Mouse (Mus musculus): ENCODE data around the gene Rev3l.
A peak's percentile ranks its signal among the peaks of the same experiment; 100 is the strongest.

Rev3l gene

DNA sequence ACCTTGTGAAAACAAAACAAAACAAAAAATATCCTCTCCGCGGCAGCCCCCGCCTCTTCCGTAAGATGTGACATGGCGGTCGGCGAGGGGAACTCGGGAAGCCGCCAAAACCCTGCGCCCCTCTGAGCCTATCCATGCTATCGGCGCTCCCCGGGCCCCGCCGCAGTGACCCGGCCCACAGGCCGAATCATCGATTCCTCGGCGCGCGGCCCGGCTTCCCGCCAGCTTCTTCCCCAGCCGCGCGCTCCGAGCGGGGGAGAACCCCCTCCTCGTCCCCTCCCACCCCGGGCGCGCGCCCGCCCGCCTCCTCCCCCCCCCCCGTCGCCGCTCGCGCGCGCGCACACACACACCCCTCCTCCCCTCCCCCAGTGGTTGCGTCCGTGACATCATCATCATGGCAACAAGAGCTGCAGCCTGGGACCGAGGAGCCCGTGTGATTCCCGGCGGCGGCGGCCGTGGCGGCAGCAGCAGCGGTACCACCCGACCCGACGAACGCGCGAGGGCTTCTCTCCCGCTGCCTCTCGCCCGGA, at the start of gene Rev3l:
Gene Rev3l, plus strand, starts transcription at position 383 of the 530 bp plus-strand sequence.
- peak; percentile 93 for DNase-seq

DNA sequence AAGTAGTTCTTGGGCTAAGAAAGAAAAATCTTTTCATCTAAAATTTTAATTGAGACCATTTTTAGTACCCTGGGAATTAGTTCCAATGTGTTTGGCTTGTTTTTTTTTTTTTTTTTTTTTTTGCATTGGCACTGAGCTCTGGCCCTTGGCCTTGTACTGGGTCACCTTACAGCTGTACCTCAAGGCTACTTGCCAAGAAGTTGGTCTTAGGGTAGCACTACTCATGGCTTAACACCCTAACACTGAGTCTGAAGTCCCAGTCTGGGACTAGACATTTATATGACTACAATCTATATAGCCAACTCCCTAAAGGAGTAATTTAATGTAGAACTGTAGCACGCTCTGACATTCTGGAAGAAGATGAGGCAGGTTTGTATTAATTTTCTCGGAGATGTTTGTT, 49.4 kb upstream of the Rev3l start:
- no peak for DNase-seq

DNA sequence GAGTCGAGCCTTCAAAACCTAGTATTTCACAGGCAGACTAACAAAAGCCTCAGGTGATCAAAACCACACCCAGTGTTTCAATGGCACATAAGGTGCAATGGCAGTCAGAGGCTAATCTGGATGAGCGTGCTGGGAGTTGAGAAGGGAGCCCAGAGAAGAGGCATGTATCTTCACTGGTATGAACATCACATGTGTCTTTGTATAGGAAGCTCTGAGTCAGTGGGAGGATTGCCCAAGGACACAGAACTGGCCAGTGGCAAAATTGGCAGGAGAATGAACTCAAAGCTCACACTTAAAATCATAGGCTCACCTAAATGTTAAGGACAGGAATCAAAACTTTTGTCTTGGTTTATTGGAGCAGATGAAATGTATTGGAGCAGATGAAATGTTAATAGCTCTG, 48.4 kb upstream of the Rev3l start:
- DNase-seq: no peak

DNA sequence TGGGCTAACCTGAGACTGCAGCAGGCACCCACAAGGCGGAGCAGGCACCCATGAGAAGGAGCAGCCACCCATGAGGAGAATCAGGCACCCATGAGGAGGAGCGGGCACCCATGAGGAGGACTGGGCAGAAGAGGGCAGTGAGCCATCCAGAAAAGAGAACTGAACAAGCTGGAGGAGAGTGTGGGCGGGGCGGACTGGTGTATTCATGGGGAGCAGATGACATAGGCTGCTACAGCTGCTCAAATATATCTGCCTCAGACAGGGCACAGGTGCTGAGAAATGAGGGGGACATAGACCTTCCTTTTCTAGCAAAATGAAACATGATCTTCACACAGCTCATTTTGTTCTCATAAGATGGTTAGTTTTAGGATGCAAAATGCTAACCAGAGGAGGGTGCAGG, 45.1 kb upstream of the Rev3l start:
- no peak for DNase-seq

DNA sequence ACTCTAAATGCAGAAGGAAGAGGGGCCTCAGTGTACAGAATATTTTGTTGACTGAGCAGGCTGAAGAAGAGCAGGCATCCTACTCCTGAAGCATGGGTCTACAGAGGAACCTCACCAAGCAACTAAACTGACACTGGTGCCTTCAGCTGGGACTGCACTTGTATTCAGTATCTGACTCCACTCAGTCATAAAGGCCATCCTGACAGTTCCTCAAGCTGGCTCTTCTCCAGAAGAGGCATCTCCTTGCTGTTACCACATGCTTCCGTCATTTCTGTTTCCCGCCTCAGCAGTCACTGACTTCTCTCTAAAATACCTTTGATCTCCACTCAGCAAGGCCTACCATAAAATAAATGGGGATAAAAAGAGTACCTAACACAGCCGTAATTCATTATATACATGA, 44.1 kb upstream of the Rev3l start:
- no peak for DNase-seq

DNA sequence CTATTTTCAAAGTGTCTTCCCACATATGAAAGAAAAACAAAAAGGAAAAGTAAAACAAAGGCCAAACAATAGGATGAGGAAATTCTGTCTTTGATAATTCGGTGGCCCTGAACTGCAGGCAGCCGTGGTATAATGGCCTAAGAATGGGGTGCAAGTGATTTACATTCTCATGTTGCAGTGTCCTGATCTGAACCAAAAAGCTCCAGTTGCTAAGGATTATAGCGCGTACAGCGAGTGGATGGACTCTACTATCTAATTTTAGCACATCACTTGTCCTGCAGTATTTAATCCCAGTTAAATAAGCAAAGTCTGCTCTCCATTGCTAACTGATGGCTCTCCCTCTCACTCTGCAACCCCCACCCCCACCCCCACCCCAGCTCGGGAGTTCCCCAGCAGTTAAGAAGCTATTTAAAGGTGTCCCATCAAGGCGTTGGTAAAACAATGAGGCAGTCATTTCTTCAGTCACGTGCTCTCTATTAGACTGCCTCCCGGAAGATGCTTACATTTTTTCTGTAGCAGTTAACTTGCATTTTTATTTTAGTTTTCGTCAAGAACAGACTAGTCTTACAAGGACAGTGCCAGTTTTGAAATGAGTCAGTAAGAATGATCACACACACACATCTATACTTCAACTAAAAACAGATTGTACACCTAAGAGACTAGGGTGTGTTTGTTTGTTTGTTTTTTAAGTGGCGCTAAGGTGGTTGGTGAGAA, 40.4 kb upstream of the Rev3l start:
- no peak for DNase-seq

DNA sequence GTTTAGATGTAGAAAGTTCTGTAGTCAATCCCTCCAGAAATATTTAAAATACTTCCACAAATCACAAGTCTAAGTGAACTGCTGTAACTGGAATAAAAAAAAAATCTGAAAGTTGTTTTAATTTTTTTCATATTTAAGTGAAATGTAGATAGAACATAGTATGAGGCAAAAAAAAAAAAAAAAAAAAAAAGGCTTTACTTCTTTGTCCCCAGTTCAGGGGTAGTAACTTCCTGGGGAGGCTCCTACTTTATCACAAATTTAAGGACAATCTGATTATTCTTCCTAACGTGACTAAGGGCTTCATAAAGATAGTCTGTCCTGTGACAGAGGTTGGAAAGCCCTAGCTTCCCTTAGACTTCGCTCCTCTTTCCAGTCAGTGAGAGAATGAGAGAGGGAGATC, 39.8 kb upstream of the Rev3l start:
- no peak for DNase-seq

DNA sequence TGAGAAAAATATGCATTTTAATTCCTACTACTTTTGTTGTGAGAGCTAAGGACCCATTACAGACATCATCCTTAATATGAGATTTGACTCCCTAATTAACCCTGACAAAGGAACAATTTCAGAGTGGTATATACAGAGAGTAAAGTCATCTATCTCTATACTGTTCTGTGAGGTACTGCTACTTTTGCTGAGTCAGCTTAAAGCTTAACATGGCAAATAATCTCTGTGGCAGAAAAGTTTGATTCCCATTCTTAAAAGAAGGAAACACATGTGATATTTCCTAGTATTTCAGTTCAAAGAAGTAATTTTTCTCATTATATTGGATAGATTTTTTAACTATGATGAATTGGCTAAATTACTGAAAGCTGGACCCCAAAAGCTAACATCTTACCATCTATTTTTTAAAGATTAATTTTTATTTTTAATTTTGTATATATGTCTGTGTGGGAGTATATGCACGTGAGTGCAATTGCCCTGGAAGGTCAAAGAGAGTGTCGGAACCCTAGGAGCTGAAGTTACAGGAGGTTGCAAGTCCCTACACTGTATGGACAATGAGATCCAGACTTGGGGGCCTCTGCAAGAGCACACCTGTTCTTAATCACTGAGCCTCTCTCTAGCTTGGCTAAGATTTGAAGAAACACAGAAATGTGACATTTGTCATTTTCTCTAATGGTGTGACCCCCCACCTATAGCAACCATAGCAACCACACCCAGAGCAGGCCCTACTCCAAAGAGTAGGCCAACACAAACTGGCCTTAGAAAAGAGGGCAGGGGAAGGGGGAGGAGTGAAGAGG, 24.0 kb upstream of the Rev3l start:
- DNase-seq: no peak

DNA sequence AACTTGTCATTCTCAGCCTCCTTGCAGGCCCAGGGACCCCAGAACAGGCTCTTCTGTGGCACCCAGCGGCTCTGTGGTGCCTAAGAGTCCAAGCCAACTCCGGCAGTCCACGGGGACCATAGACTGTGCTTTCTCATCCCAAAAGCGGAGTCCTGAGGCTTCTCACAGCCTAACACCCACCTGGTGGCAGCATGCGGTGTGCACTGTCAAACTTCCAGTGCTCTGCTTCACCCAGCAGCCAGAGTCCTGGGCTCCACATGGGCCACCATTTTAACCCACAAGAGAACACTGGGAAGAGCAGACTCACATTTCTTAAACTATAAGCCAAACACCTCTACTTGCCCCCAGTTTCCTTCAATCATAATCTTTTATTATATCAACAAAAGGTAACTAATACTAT, 15.0 kb upstream of the Rev3l start:
- DNase-seq: no peak

DNA sequence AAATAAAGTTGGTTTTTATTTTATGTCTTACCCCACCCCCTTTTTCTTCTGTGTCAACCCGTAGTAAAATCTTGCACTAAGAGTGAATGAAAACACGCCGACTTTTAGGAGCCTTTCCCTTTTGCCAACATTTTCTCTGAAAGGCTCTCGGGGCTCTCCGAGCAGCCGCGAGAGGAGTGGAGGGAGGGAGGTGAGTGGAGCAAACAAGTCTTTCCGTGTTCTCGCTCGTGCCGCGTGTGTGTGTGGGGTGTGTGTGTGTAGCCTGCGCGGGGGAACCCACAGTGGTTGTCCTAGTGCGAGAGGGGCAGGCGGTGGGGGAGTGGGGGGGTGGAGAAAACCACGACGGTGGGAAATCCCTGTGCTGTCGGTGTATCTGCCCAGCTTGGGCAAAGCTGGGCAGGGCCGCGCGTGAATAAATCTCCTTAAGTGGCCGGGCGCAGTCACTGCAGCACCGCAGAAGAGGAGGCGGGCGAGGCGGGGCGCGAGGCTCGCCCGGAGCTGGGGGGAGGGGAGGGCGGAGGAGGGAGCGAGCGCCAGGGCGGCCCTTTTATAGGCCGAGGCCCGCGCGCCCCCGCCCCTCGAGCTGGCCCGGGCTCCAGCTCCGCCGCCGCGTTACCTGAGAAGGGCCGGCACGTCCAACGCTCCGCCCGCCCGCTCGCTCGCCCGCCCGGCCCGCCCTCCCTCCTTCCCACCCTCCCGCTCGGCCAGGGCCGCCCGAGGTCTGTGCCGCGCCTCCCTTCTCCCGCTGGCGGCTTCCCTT, 762 bp upstream of the Rev3l start:
- peak; percentile 96 for DNase-seq

DNA sequence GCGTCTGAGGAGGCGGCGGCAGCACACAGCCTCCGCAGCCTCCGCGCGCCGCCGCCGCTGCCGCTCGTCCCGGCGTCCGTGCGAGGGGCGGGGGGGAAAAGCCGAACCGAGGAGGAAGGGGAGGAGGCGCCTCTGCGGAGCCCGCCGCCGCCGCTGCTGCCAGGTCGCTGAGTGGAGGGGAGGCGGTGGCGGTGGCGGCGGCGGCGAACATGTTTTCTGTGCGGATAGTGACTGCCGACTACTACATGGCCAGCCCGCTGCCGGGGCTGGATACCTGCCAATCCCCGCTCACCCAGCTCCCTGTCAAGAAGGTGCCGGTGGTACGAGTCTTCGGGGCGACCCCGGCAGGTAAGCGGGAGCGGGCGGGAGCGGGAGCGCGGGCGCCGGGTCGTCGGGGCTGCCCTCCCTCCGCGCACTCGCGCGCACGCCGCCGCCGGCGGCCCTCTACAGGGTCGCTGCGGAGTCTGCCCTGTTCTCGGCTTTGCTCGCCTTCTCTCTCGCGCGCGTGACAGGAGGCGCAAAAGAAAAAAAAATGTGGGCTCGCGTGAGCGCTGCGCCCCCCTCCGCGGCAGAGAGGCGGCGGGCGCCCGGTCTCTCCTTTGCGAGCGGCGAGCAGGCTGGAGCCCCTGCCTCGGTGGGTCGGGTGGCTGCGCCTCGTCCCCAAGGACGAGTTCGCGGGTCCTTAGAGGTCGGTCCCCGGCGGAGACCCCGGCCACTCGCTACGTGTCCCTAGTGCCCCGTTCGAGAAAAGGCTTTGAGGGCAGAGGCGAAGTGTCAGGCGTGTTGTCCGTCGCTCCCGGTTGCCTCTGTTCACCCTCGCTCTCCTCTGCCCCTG, 565 bp downstream of the Rev3l start:
- DNase-seq: peak; percentile 80

DNA sequence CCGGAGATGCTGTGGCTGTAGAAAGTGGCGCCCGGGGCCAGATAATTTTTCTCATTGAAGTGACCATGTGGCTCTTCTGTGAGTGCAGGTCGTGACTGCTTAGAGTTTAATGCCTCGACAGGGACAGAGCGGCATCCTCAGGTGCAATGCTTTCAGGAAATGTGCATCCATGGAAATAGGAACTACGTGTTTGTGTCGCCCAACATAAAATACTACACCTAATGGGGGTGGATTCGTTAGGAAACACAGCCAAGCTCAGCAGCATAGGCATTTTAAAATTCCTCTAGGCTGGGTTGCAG, 1.1 kb downstream of the Rev3l start:
- peak; percentile 74 for DNase-seq

DNA sequence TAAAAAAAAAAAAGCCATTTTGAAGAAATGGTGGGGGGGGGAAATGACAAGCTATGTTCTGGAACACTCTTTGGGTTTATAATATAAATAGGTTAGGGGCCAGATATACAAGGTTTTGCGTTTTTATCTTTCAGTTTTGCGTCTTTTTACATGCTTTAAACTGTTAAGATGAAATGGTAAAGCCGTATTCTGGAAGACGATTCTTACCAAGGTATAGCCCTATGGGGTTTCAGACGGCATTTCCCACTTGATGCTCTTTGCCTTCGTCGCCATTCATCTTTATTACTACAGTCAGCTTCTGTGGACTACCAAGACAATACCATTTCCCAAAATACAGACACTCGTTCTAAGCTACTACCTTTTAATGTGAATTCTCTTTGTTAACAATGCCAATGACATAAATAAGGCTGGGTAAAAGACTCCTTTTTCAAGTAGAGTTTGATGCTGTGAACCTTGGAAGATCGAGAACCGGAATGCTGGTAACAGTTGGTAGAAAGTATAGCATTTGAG, 1.6 kb downstream of the Rev3l start:
- DNase-seq: no peak

DNA sequence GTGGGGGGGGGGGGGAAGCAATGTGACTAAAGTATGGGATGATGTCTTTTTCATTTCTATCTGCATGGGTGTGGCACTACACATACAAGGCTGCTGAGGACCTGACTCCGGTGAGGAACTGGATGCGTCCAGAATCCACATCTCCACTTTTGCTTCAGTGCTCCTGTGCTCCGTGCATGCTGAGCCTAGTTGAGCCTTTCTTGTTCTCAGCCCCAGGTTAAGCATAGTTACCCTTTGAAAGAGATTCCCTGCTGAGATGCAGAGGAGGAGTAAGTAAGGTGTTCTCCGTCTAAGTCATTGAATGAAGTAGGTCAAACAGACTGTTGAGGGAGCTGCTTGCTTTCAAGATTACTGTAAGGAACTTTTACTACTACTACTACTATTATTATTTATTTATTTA, 4.3 kb downstream of the Rev3l start:
- DNase-seq: no peak

DNA sequence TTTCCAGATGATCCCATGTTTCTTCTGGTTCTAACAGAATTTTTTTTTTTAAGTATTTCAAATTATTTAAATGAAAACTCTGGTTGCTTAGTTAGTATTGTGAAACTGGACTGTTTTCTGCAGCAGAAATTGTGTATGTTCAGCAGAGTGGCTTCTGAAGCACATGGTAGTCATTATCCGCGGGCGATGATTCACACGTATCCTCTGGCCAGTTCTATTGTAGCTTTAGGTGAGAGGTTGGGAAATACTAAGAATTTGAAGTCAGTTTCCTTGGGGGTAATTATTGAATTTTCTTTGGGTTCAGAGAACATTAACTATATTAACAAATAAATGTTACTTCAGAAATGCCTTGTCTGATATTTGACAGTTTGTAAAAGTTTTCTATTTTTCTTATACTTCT, 10.1 kb downstream of the Rev3l start:
- no peak for DNase-seq

DNA sequence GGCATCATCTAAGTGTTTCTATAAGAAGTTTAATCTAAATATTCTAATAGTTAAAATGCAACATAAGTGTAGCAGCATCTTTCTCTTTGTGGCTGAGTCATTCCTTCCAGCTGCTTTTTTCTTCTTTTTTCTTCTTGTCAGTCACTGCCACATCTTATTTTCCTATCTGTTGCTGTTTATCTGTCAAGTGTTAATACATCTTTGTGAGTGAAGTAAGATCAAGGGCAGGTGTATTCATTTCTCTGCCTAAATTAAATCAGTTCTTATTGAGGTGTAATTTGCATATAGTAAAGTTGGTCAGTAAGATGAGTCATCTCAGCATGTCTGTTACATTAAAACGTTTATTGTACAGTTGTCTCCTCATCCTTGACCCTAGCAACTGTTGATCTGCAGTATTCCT, 32.8 kb downstream of the Rev3l start:
- no peak for DNase-seq

DNA sequence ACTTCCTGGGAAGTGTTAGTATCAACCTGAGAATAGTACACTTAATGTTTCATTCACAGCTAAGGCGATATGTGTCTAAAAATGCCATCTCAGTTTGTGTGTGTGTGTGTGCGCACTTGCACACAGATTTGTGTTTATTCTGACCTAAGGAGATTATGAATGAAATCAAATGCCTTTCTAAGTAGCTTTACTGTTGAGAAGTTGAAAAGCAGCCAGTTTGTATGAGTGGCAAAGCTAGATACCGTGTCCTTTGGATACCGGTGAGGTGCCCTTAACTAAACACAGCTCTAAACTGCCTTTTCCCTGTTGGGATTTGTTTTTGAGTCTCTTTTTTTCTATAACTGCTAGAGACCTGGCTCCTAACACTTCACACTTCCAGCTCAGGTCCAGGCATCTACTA, 34.8 kb downstream of the Rev3l start:
- DNase-seq: peak; percentile 27

DNA sequence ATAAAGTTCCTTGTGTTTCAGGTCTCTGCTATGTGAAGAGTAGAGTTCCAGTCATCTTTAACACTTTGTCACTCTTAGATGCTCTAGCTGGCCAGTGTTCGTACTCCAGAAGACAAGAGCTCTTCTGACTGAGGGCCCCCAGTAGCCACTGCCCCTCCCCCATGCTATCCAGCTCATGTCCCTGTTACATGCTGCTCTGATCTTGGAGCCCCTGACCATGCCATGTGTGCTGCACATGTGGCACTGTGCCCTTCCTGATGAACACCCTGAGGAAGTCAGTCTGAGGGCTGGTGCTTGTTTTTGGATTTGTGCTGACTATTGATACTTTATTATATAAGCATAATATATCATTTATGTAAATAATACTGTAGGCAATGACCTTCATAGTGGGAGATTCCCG, 40.3 kb downstream of the Rev3l start:
- DNase-seq: no peak

DNA sequence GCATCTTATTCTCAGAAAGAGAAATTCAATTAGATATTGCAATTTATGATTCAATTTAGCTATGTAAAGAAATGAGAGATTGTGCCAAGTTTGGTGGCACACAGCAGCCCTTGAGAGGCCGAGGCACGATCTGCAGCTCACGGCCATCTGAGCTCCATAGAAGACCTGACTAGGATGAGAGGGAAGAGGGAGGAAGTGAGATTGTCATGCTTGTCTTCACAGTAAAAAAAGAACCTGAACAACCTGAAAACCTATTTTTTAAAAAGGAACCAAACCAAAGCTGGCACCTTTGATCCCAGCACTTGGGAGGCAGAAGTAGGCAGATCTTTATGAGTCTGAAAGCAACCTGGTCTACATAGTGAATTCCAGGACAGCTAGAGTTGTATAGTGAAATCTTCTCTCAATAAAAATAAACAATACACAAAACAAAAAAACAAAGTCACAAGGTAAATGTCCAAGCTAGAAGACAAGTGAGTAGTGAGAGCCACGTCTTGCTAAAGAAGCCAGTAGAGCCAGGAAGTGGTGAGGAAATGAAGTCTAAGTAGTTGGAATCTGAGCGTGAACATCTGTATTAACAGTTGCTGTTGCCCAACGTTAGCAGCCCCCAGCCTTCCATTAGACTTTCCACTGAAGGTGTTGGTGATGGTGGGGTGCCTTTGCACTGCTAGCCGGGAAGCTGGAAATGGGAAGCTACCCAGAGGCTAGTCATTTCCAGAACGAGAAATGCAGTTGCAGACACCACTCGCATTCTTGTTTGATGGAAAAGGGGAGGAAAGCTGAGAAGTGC, 42.2 kb downstream of the Rev3l start:
- DNase-seq: peak; percentile 8

DNA sequence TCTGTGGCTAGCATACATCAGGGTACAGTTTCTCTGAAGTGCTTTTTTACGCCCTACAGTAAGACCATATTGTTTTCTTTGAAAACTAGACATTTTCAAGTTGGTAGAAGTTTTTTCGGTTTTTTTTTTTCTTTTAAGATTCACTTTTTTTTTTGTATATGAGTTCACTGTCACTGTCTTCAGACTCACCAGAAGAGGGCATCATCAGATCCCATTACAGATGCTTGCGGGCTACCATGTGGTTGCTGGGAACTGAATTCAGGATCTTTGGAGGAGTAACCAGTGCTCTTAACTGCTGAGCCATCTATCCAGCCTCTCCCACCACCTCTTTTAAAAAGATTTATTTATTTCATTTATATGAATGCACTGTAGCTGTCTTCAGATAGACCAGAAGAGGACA, 45.0 kb downstream of the Rev3l start:
- no peak for DNase-seq

DNA sequence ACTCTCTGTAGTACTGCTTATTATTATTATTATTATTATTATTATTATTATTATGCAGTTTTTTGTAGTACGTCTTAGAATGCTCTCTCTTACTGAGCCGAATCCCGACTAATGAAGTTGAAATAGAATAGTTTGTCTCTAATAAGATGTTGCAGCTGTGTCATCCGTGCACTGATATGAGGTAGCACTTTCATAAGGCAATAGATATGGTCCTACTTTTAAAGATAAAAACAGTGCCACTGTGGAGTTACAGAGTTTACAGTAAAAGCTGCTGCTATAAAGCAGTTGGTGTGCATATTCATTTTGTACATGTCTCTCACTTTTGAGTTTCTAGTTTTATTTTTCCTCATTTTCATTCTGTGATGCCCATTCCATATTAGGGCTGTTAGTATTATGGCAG, 46.4 kb downstream of the Rev3l start:
- no peak for DNase-seq

DNA sequence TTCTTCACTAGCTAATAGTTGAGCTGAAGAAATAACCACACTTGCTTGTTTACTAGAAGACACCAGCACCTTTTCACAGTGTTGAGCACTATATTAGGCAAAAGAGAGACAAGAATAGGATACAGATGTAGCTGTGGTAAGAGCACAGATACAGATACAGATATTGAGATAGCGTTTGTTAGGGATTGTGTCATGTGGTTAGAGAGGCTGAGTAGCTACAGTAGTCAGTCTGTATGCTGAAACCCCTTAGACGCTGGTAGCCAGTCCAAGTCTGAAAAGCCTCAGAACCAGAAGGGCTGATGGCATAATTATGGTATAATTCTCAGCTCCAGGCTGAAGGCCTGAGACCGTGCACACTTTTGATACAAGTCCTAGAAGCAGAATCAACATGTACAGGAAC, 53.3 kb downstream of the Rev3l start:
- DNase-seq: no peak

Measured in lung, postnatal 36 days (tissue).